Mouse (Mus musculus) yolk sac, embryonic 10.5 days (tissue): ENCODE data around the gene Pum3.
"Not testable (repeated sequence)": the region's sequence is repeated elsewhere in the genome, so short reads cannot be mapped to it uniquely, and the experiment has no call there.

Experiments used
- DNase-seq: peaks from one replicate; pipeline ENCODE4 v3.0.0-alpha.2; 2017; ENCODE audit warnings: low spot score

Pum3 gene

GRCm38 (mm10) chr19:27392431-27392830 is 37.2 kb downstream of the Pum3 start:
- DNase-seq, result no peak

GRCm38 (mm10) chr19:27391344-27391743 is 38.3 kb downstream of the Pum3 start:
- no peak for DNase-seq

DNA sequence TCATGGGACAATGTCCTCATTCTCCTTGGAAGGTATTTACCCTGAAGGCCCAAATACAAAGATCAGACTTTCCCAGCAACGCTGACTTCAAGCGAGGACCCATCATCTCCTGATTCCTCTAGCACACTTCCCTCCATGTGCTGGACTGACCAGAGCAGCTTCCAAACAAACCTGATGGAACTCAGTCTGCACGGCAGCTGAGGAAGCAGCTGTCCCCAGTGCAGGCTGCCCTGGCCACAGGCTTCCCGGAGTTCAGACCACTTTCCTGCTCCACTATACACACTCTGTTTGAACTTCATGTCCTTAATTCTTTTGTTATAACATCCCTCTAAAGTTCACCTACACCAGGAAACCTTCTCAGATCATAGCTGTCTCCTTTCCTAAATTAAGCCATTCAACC is 40.1 kb downstream of the Pum3 start:
- not testable (repeated sequence) for DNase-seq

- no peak for DNase-seq
These were observed 44.3 kb downstream of the Pum3 start for GRCm38 (mm10) chr19:27385304-27385703.

- no peak for DNase-seq
These were observed 46.4 kb downstream of the Pum3 start for GRCm38 (mm10) chr19:27383266-27383665.

GRCm38 (mm10) chr19:27382131-27382530 is 47.5 kb downstream of the Pum3 start:
- no peak for DNase-seq

DNA sequence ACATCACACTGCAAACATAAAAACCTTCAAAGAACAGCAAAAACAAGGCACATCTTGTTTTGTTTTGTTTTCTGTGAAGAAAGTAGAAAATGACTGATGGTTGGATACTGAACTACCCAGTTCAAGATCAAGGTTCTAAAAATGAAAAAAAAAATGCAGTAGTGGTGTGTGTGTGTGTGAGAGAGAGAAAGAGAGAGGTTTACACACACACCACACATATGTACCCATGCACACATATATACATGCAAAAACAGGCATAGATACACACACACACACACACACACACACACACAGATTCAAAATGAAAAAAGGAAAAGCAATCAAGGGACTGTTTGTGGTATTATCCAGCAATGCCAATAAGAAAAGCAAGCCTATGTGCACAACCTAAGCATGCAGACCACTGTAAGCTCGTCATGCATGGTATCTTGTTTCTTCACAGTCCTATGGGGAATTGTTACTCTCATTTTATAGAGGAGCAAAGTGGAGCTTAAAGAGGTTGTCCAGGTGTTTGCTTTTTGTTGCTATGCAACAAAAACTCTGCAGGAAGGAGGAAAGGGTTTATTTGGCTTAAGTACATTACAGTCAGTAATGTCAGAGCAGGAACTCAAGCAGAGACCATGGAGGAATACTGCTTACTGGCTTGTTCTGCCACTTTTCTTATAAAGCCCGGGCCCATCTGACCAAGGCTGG is 49.8 kb downstream of the Pum3 start:
- DNase-seq, result no peak

- DNase-seq, result no peak
These were observed 58.8 kb downstream of the Pum3 start for GRCm38 (mm10) chr19:27370784-27371183.

DNA sequence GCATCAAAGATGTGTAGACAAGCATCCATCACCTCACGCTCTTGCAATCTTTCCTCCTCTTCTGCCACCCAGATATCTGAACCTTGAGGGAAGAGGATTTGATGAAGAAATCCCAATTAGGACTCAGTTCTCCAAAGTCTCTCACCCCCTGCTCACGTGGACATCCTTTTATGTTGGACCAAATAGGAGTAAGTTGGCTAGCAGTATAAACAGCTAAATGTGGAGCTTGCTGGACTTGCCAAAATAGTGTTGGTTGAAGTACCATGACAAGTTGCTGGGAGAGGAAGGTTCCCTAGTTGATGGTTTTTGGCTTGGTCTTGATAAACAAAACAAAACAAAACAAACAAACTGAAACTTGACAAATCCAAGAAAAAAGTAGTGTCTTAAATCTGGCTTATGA is 59.5 kb downstream of the Pum3 start:
- DNase-seq, result no peak

DNA sequence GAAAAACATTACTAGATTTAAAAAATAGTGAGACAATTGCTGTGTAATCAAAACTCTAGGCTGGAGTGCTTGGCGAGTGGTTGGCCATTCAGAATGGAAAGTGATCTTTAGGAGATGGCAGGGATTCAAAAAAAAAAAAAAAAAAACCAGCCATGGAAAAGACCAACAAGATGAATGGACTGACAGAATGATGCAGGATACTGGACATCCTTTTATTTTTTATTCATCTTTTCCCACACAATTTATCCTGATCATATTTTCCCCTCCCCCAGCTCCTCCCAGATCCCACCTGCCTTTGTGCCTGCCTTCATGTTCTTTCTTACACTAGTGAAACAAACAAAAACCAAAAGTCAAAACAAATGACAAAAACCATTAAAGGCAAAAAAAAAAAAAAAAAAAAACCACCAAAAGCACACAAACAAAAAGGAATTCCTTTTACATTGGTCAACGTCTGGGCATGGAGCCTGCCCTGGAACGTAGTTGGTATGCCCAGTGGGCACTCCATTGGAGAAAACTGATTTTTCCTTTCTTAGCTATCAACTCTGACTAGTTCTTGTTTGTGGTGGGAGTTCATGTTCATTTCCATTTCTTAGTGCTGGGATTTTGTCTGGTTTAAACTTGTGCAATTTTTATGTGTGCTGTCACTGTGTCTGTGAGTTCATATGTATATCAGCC is 60.0 kb downstream of the Pum3 start:
- no peak for DNase-seq

GRCm38 (mm10) chr19:27366113-27366746 is 63.4 kb downstream of the Pum3 start:
- no peak for DNase-seq

- DNase-seq, result peak; percentile 81
These were observed 65.1 kb downstream of the Pum3 start for GRCm38 (mm10) chr19:27364521-27364931.

DNA sequence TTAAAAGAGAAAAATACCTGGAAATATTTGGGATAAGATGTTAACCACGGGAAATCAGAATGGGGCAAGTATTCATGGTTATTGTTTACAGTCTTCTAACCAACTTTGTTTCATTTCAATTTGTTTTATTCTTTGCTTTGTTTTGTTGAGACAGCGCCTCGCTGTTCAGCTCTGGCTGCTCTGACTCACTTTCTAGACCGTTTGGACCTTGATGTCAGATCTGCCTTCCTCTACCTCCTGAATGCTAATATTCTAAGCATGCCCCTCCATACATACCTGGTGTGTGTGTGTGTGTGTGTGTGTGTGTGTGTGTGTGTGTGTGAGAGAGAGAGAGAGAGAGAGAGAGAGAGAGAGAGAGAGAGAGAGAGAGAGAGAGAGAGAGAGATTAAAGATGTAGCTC is 65.7 kb downstream of the Pum3 start:
- no peak for DNase-seq

DNA sequence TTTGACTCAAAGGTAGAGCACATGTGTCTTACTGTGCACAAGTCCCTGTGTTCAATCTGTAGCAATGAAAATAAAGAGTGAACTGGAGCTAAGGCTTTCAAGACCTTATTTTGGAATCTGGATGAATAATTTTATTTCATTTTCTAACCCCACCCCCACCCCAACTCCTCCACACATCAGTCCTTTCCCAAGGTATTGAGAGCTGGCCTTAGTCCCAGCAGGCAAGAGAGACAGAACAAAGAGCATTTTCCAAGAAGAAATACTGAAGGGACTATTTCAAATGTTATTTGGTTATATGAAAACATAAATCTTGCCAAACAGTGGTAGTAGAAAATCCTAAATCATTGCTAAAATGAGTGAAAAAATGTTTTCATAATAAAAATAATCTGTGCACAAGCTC is 69.2 kb downstream of the Pum3 start:
- no peak for DNase-seq

- DNase-seq, result no peak
These were observed 77.9 kb downstream of the Pum3 start for GRCm38 (mm10) chr19:27351700-27352099.

DNA sequence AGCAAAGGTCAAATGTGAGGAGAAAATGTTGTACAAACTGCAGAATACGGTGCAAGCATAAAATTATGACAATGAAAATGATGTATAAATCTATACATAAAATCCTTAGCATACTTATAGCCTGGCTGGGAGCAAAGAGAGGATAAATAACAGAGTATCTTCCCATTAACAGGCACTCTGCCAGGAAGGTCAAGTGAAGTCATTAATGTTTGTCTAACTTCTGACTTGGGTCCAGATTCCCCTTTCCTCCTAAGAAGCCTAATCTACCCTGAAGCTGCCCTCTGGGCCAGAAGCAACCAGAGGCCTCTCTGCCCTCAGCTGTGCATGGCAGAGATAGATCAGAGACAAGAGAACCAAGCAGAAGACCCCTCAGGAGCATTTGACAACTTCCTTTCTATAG is 83.1 kb downstream of the Pum3 start:
- no peak for DNase-seq
